Mouse (Mus musculus): ENCODE measurements around the gene Cpt1c. TPM values are rescaled to one million over a fixed set of nuclear protein-coding genes. Genes with fewer than 3 reads are reported as not detected.
"Not testable (repeated sequence)": the region's sequence is repeated elsewhere in the genome, so short reads cannot be mapped to it uniquely, and the experiment has no call there.

Gene Cpt1c
- 5.5 TPM for polyA plus RNA-seq (2012; fragmentation: generic; extraction: Trizol)
- long read RNA-seq, experiment 1, transcript Cpt1c-201 (19 exons, 2,793 nt): major isoform, 6 of 15 reads
- long read RNA-seq, experiment 1, partial matches to known transcripts: 3 of 15 reads
- long read RNA-seq, experiment 1, other reads (novel, unspliced or antisense): 5 of 15 reads
- long read RNA-seq, experiment 2, transcript Cpt1c-201 (19 exons, 2,793 nt): major isoform, 40 of 76 reads
- long read RNA-seq, experiment 2, partial matches to known transcripts: 8 of 76 reads
- long read RNA-seq, experiment 2, other reads (novel, unspliced or antisense): 24 of 76 reads

- H3K79me2 ChIP-seq (ENCODE audit: control insufficient read depth, insufficient read depth): peaks cover under 1% of the 10 kb centered on the region
- H3K36me3 ChIP-seq (ENCODE audit: control insufficient read depth, insufficient read depth): peaks cover 39% of the 10 kb centered on the region
- peak within 1 kb of the TSS; percentile 42 for H3ac ChIP-seq (ENCODE audit: control insufficient read depth, insufficient read length, low read depth)
- TF ChIP-seq MYOD1 (IDR thresholded peaks at IDR 0.05; ENCODE audit: control insufficient read depth, insufficient read length, low read depth) (no peak), FOSL1 (IDR thresholded peaks at IDR 0.05; ENCODE audit: insufficient read depth, low read length, poor library complexity, severe bottlenecking) (no peak), CEBPB (IDR thresholded peaks at IDR 0.05; ENCODE audit: low read depth) (no peak), MAX (IDR thresholded peaks at IDR 0.05) (no peak), USF1 (IDR thresholded peaks at IDR 0.05; ENCODE audit: low read depth) (no peak), CTCF (IDR thresholded peaks at IDR 0.05; ENCODE audit: control insufficient read depth, insufficient read depth, insufficient read length) (no peak), MYOG (IDR thresholded peaks at IDR 0.05; ENCODE audit: control insufficient read depth, extremely low read depth, insufficient read length) (no peak)
- H3K4me3 ChIP-seq (ENCODE audit: insufficient read depth, poor library complexity, severe bottlenecking): no peak within 1 kb of the TSS
- H3K79me3 ChIP-seq (ENCODE audit: low read depth): no peaks in the 10 kb centered on the region
- H3K27me3 ChIP-seq (ENCODE audit: control insufficient read depth, insufficient read depth, insufficient read length): no peaks in the 10 kb centered on the region
Measured at GRCm38 (mm10) chr7:44974383-44975116, at the start of gene Cpt1c. TSS of gene Cpt1c (minus strand) at chr7:44974851.

GRCm38 (mm10) chr7:45023711-45024110 lies 49.1 kb upstream of the Cpt1c start:
- not testable (repeated sequence) for H3ac ChIP-seq (ENCODE audit: control insufficient read depth, insufficient read length, low read depth); H3K27me3 ChIP-seq (ENCODE audit: control insufficient read depth, insufficient read depth, insufficient read length); H3K36me3 ChIP-seq (ENCODE audit: control insufficient read depth, insufficient read depth); H3K79me3 ChIP-seq (ENCODE audit: low read depth); H3K79me2 ChIP-seq (ENCODE audit: control insufficient read depth, insufficient read depth); H3K4me3 ChIP-seq (ENCODE audit: insufficient read depth, poor library complexity, severe bottlenecking)

- Histone ChIP-seq H3K79me3 (ENCODE audit: low read depth) (peaks cover 6% of the 10 kb centered on the region), H3K36me3 (ENCODE audit: control insufficient read depth, insufficient read depth) (peaks cover 3% of the 10 kb centered on the region), H3ac (ENCODE audit: control insufficient read depth, insufficient read length, low read depth) (no peak overlapping the region), H3K79me2 (ENCODE audit: control insufficient read depth, insufficient read depth) (peaks cover 11% of the 10 kb centered on the region), H3K4me3 (ENCODE audit: insufficient read depth, poor library complexity, severe bottlenecking) (no peak overlapping the region), H3K27me3 (ENCODE audit: control insufficient read depth, insufficient read depth, insufficient read length) (no peaks in the 10 kb centered on the region)
- no peak for TF ChIP-seq MYOG (IDR thresholded peaks at IDR 0.05; ENCODE audit: control insufficient read depth, extremely low read depth, insufficient read length)
- TF ChIP-seq CEBPB (IDR thresholded peaks at IDR 0.05; ENCODE audit: low read depth): no peak
- no peak for TF ChIP-seq MYOD1 (IDR thresholded peaks at IDR 0.05; ENCODE audit: control insufficient read depth, insufficient read length, low read depth)
- TF ChIP-seq USF1 (IDR thresholded peaks at IDR 0.05; ENCODE audit: low read depth): no peak
- no peak for TF ChIP-seq FOSL1 (IDR thresholded peaks at IDR 0.05; ENCODE audit: insufficient read depth, low read length, poor library complexity, severe bottlenecking)
- no peak for TF ChIP-seq MAX (IDR thresholded peaks at IDR 0.05)
- TF ChIP-seq CTCF (IDR thresholded peaks at IDR 0.05; ENCODE audit: control insufficient read depth, insufficient read depth, insufficient read length): no peak
Measured at GRCm38 (mm10) chr7:45020225-45020624, 45.6 kb upstream of the Cpt1c start.

- H3K27me3 ChIP-seq (ENCODE audit: control insufficient read depth, insufficient read depth, insufficient read length): no peaks in the 10 kb centered on the region
- H3ac ChIP-seq (ENCODE audit: control insufficient read depth, insufficient read length, low read depth): peak overlapping the region; percentile 59
- H3K36me3 ChIP-seq (ENCODE audit: control insufficient read depth, insufficient read depth): peaks cover 3% of the 10 kb centered on the region
- peaks cover 22% of the 10 kb centered on the region for H3K79me2 ChIP-seq (ENCODE audit: control insufficient read depth, insufficient read depth)
- TF ChIP-seq USF1 (IDR thresholded peaks at IDR 0.05; ENCODE audit: low read depth): no peak
- TF ChIP-seq CEBPB (IDR thresholded peaks at IDR 0.05; ENCODE audit: low read depth): no peak
- TF ChIP-seq MAX (IDR thresholded peaks at IDR 0.05): no peak
- no peak for TF ChIP-seq MYOD1 (IDR thresholded peaks at IDR 0.05; ENCODE audit: control insufficient read depth, insufficient read length, low read depth)
- TF ChIP-seq CTCF (IDR thresholded peaks at IDR 0.05; ENCODE audit: control insufficient read depth, insufficient read depth, insufficient read length): no peak
- TF ChIP-seq MYOG (IDR thresholded peaks at IDR 0.05; ENCODE audit: control insufficient read depth, extremely low read depth, insufficient read length): no peak
- no peak for TF ChIP-seq FOSL1 (IDR thresholded peaks at IDR 0.05; ENCODE audit: insufficient read depth, low read length, poor library complexity, severe bottlenecking)
- peak overlapping the region; percentile 39 for H3K4me3 ChIP-seq (ENCODE audit: insufficient read depth, poor library complexity, severe bottlenecking)
- H3K79me3 ChIP-seq (ENCODE audit: low read depth): peaks cover 17% of the 10 kb centered on the region
Measured at GRCm38 (mm10) chr7:45019031-45019571, 44.5 kb upstream of the Cpt1c start.

- peaks cover 26% of the 10 kb centered on the region for H3K79me3 ChIP-seq (ENCODE audit: low read depth)
- peak within 1 kb of the TSS; percentile 39 for H3K4me3 ChIP-seq (ENCODE audit: insufficient read depth, poor library complexity, severe bottlenecking)
- H3K36me3 ChIP-seq (ENCODE audit: control insufficient read depth, insufficient read depth): peaks cover 9% of the 10 kb centered on the region
- H3K79me2 ChIP-seq (ENCODE audit: control insufficient read depth, insufficient read depth): peaks cover 39% of the 10 kb centered on the region
- H3ac ChIP-seq (ENCODE audit: control insufficient read depth, insufficient read length, low read depth): peak within 1 kb of the TSS; percentile 67
- H3K27me3 ChIP-seq (ENCODE audit: control insufficient read depth, insufficient read depth, insufficient read length): no peaks in the 10 kb centered on the region
- no peak for TF ChIP-seq CEBPB (IDR thresholded peaks at IDR 0.05; ENCODE audit: low read depth)
- peak; percentile 33 for TF ChIP-seq MAX (IDR thresholded peaks at IDR 0.05)
Measured at GRCm38 (mm10) chr7:45017242-45018061, 42.8 kb upstream of the Cpt1c start, which contains the start of gene Rras. TSS of gene Rras (plus strand) at chr7:45017961.

All from C2C12 (cell line).